Mouse (Mus musculus): ENCODE measurements around the gene Med29. TPM values are rescaled to one million over a fixed set of nuclear protein-coding genes. Genes with fewer than 3 reads are reported as not detected.

Med29 gene
- total RNA-seq, 4 experiments from 2014 or later: 19.3 to 24.6 (median 20.5) TPM

DNA sequence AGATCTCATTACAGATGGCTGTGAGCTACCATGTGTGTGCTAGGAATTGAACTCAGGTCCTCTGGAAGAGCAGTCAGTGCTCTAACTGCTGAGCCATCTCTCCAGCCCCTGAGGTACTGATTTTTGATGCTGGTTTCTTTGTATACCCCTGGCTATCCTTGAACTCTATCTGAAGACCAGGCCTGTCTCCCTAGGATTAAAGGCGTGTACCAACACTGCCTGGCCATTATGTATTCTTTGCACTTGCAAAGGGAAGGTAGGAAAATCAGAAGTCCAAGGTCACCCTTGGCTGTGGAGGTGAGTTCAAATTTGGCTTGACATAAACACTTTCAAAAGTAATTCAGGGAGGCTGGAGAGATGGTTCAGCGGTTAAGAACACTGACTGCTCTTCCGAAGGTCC is 37.9 kb downstream of the Med29 start:
- DNase-seq (ENCODE audit: low spot score in 2 of 2): no peak

DNA sequence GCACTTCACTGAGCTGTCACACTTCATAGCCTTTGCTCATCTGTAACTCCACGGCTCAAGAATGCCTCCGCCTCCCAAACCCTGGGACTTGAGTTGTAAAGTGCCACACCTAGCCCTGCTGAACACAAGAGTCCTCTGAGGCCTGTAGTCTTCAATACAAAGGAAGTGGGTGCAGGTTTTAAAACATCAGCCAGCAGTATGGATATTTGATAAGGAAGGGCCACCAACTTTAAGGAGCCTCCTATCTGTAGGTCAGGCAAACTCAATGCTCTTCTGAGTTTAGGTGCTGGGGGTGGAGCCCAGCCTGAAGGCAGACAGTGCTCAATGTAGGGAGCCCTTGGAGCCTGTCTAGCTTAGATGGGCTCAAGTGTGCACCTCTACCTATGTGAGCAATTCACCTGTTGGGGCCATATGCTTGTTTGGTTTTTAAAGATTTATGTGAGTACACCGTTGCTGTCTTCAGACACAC is 38.4 kb downstream of the Med29 start:
- no peak for DNase-seq (ENCODE audit: low spot score in 2 of 2)

DNA sequence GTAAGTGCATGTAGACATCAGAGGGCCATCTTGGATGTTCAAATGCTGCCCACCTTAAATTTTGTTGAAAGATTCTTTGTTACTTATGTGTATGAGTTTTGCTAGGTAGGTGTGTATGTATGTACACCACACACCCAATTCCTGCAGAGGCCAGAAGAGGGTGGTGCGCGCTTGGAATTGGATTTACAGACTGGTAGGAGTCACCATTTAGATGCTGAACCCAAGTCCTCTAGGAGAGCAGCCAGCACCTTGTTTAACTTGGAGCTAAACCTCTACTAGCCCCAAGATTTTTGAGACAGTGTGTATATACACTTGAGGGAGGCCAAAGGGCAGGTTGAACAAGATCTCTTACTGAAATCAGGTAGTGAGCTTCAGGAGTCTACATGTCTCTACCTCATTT is 39.2 kb downstream of the Med29 start:
- no peak for DNase-seq (ENCODE audit: low spot score in 2 of 2)

DNA sequence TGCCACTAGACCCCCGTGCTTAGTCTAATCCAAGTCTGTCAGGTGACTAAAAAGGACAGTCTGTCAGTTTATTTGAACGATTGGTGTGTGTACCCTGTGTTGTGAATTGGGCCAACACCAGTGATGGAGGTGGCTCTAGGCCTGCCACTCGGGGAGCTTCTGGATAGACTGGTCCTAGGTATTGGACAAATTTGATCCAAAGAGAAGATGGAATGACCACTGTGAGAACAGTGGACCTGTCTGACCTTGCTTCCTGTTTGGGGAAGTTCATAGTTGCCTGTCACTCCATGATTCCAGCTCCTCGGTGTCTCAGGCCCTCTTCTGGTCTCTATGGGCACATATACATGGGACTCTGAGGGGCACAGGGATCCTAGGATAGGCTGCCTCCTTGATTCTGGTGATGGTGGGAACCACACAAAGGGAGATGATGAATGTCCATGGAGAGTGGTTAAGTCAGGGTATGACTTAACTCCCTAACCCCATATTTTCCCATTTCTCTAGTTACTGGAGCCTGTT is 40.8 kb downstream of the Med29 start:
- no peak for DNase-seq (ENCODE audit: low spot score in 2 of 2)

DNA sequence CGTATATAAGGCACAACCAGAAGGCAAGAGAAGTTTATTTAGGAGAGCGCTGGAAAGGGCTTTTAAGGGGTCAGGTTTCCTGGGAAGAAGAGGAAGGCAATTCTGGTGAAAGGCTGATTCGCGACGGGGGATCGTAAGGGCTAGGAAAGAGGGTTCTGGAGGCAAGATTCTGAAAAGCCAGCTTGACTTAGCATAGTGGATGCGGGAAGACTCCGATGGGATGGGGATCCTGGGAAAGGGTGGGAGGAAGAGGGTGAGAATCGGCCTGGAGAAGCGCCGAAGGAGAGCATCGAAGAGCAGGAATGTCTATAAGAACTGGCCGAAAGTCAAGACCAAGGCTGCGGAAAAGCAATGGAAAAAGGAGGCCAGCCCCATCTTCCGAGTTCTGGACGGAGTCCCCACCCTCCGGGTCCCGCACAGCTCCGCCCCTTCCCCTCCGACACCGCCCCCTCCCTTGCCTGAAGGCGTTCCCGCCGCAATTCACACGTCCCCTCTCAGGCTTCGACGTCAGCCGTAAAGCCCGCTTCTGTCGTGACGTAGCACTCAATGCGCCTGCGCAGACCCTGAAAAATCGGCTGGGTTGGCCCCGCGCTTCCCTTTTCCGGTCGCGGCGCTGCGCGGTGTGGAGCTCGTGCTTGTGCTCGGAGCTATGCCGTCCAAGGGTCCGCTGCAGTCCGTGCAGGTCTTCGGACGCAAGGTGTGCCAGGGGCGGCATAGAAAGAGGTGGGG is 42.2 kb downstream of the Med29 start, which contains the start of gene Rps16:
Rps16 (plus strand) TSS at position 498 of the 729 bp plus-strand sequence.
- DNase-seq (ENCODE audit: low spot score in 2 of 2): peak; percentile 91 to 94

DNA sequence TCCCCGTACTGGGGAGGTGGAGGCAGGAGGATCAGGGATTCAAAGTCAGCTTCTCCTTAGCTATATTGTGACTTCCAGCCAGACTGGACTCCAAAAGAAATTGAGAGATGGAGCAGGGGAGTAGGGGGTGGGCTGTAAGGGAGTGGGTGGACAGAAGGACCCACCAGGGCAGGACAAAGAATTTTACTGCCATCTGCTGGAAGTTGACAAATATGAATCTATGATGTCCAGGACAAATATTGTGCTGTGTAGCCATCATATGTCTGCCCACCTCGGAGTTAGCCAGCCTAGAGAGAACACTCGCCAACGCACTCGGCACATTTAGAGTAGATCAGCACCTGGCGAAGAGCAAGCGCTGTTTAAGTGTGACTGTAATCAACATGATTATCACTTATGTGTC is 43.9 kb downstream of the Med29 start:
- DNase-seq (ENCODE audit: low spot score in 2 of 2): no peak

DNA sequence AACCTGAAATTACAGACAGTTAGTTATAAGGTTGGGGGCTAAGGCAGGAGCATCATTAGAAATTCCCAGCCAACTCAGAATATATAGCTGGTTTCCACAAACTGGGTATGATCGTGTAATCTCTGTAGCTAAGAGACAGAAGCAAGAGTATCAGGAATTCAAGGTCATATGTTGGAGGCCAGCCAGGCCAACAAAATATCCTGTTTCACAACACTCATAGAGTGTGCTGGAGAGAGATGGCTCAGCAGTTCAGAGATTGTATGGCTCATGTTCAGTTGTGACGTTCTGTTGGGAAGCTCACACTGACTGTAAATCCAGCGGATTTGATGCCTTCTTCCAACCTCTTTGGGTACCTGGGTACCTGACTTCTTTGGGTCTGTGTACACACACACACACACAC is 44.8 kb downstream of the Med29 start:
- DNase-seq (ENCODE audit: low spot score in 2 of 2): no peak

DNA sequence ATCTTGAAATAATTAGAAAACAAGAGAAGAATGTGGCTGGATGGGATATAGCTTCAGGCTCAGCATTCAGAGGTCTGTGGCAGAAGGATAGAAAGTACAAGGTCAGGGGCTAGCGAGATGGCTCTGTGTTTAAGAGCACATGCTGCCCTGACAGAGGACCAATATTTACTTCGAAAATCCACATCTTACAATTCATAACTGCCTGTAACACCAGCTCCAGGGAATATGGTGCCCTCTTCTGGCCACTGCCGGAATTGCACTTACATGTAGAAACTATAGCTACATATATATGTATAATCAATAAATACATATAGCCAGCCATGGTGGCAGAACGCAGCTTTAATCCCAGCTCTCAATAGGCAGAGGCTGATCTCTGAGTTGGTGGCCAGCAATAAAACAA is 47.9 kb downstream of the Med29 start:
- no peak for DNase-seq (ENCODE audit: low spot score in 2 of 2)

DNA sequence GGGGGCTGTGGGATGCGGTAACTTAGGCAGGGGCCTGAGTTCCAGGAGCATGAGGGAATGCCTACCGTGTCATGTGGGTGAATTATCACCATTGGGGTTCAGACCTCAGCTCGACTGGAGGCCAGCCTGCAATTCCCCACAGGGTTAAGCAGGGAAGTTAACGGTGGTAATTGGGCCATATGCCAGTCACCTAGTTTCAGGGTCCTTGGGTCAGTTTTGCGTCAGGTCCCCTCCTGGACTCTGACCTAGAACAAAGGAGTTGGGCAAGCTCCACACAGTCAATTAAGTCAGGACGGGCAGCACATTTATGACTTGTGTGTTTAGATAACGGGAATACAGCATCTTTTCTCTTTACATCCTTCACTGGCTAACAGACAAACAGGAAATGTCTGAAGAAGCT is 51.1 kb downstream of the Med29 start:
- no peak for DNase-seq (ENCODE audit: low spot score in 2 of 2)

DNA sequence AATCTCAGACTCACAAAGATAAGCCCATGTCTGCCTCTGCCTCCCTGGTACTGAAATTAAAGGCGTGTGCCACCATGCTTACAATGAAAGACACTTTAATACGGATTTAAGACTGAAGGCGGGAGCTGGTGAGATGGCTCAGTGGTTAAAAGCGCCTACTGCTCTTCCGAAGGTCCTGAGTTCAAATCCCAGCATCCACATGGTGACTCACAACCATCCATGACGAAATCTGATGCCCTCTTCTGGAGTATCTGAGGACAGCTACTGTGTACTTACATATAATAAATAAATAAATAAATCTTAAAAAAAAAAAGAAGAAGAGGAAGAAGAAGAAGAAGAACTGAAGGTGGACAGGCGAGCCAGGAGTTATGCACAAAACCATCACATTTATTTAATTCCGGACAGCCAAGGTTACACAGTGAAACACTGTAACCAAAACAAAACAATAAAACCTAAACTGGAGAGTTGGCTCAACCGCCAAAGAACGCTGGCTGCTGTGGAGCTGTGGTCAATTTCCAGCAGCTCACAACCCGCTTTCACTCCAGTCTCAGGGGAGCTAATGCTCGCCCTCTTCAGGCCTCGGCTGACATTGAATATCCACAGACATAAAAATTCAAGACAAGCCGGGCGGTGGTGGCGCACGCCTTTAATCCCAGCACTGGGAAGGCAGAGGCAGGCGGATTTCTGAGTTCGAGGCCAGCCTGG is 53.1 kb downstream of the Med29 start:
- DNase-seq (ENCODE audit: low spot score in 2 of 2): peak; percentile 43 to 62

DNA sequence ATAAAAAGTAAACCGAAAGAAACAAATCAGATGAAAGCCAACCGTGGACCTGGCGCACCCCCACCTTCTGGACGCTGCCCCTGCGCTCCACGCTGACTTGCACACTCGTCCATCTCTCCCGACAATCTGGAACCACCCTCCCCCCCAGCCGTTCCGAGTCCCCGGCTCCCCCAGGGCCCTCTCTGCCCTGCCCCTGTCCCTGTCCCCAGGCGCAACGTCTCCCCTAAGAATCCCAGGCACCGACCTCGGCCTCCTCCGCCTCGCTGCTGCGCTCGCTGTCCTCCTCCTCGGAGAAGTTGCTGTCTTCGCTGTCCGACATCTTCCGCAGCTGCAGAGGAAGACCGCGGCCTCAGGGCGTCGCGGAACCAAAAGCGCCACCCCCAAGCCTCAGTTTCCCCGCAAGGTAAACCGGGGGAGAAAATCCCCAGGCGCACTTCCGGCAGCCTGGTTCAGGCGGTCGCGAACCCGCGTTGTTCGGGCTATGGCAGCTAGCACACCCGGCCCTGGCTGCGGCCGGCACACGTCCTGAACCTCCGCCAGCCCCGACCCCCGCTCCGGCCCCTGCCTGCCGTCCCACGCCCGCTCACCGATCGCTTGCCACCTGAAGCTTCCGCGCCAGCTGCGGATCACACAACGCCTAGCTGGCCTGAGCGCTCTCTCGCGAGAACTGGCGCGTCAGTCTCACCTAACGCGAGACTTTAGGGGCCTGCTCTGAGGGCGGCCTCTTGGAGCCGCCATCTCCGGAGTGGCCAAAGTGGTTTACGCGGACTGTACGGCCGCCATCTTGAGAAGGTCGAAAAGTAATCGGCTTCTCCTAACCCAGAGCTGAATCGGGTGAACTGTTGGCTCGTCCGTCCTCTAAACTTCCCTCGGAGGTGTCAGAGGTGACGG is 54.2 kb downstream of the Med29 start, which contains the start of gene Supt5:
Supt5 (minus strand) TSS at position 639 of the 891 bp plus-strand sequence.
- DNase-seq (ENCODE audit: low spot score in 2 of 2): peak; percentile 93 to 97

Other genes with a start within 250 kb of the Med29 start
- gene Fbl, start 223.0 kb downstream of the Med29 start, total RNA-seq (2022): 10 to 100 TPM; 16.8 to 25.3 (median 18.6) TPM
- 10 to 100 TPM; 58.2 to 74.5 (median 66.1) TPM for gene Dyrk1b, start 213.2 kb downstream of the Med29 start, total RNA-seq (2022)
- gene Eid2, start 124.8 kb downstream of the Med29 start, total RNA-seq (2022): 1 to 10 TPM; 5.6 to 5.9 (median 5.8) TPM
- gene Eid2b, start 115.0 kb downstream of the Med29 start, total RNA-seq (2022): 1 to 10 TPM; 5.1 to 7.2 (median 6.3) TPM
- not detected for gene Selenov, start 101.5 kb downstream of the Med29 start, total RNA-seq (2022)
- gene Dll3, start 90.5 kb downstream of the Med29 start, total RNA-seq (2022): not detected
- 10 to 100 TPM; 39.4 to 49.9 (median 45.0) TPM for gene Timm50, start 80.6 kb downstream of the Med29 start, total RNA-seq (2022)
- 10 to 100 TPM; 61.6 to 76.5 (median 73.0) TPM for gene Supt5, start 54.0 kb downstream of the Med29 start, total RNA-seq (2022)
- gene Rps16, start 42.1 kb downstream of the Med29 start, total RNA-seq (2022): 100 to 1,000 TPM; 442 to 558 (median 490) TPM
- gene Plekhg2, start 20.1 kb downstream of the Med29 start, total RNA-seq (2022): 1 to 10 TPM; 2.0 to 3.3 (median 2.6) TPM
- gene Zfp36, start 12.5 kb downstream of the Med29 start, total RNA-seq (2022): 10 to 100 TPM in 2 of 4 experiments, 1 to 10 TPM in 2; 6.5 to 25.6 (median 9.0) TPM
- 10 to 100 TPM; 19.8 to 32.6 (median 24.8) TPM for gene Paf1, start 243 bp upstream of the Med29 start, total RNA-seq (2022)
- 1 to 10 TPM in 2 of 4 experiments, under 1 TPM in 1, not detected in 1; 0.46 to 1.7 (median 1.3) TPM for gene Gmfg, start 44.7 kb upstream of the Med29 start, total RNA-seq (2022)
- gene Lrfn1, start 59.3 kb upstream of the Med29 start, total RNA-seq (2022): under 1 TPM in 2 of 4 experiments, not detected in 2; 0.08 to 0.34 TPM
- gene Ifnl2, start 117.7 kb upstream of the Med29 start, total RNA-seq (2022): not detected
- gene Ifnl3, start 130.1 kb upstream of the Med29 start, total RNA-seq (2022): not detected
- gene Sycn, start 148.2 kb upstream of the Med29 start, total RNA-seq (2022): not detected
- gene Nccrp1, start 154.5 kb upstream of the Med29 start, total RNA-seq (2022): not detected
- 10 to 100 TPM in 2 of 4 experiments, 1 to 10 TPM in 2; 8.9 to 11.9 (median 10.1) TPM for gene Samd4b, start 205.4 kb upstream of the Med29 start, total RNA-seq (2022)
- gene Pak4, start 205.5 kb upstream of the Med29 start, total RNA-seq (2022): 1 to 10 TPM; 1.8 to 3.7 (median 2.9) TPM
- not detected for gene Acp7, start 238.6 kb upstream of the Med29 start, total RNA-seq (2022)

Data from gastrocnemius, adult 8-10 months (tissue).